Mouse (Mus musculus): ENCODE measurements around the gene Tspyl4. TPM values are rescaled to one million over a fixed set of nuclear protein-coding genes. Genes with fewer than 3 reads are reported as not detected.

The Tspyl4 gene
- total RNA-seq, 2 experiments from 2014 or later: 335 to 337 TPM

- no peak for DNase-seq (ENCODE audit: extremely low spot score in 1 of 2, low spot score in 2 of 2)
- intact Hi-C loops (cut with DNase I): no loop called here
These were observed 15.3 kb downstream of the Tspyl4 start for GRCm38 (mm10) chr10:34312536-34312935.

GRCm38 (mm10) chr10:34316571-34317216 is 19.5 kb downstream of the Tspyl4 start:
- peak; percentile 67 to 68 for DNase-seq (ENCODE audit: extremely low spot score in 1 of 2, low spot score in 2 of 2)
- intact Hi-C loops (cut with DNase I): no loop called here

GRCm38 (mm10) chr10:34317217-34317606 is 20.0 kb downstream of the Tspyl4 start:
- DNase-seq (ENCODE audit: extremely low spot score in 1 of 2, low spot score in 2 of 2): no peak
- intact Hi-C loops (cut with DNase I): no loop called here

GRCm38 (mm10) chr10:34320809-34321208 is 23.6 kb downstream of the Tspyl4 start:
- intact Hi-C loops (cut with DNase I): no loop called here
- no peak for DNase-seq (ENCODE audit: extremely low spot score in 1 of 2, low spot score in 2 of 2)

- intact Hi-C loops (cut with DNase I): loop anchor here (5.0 kb wide), 1 partner anchor 289 kb away; the partner anchor contains the start of gene Trappc3l
- DNase-seq (ENCODE audit: extremely low spot score in 1 of 2, low spot score in 2 of 2): no peak
These were observed 29.5 kb downstream of the Tspyl4 start for GRCm38 (mm10) chr10:34326701-34327100.

- no peak for DNase-seq (ENCODE audit: extremely low spot score in 1 of 2, low spot score in 2 of 2)
- intact Hi-C loops (cut with DNase I): loop anchor here (5.0 kb wide), 1 partner anchor 290 kb away; the partner anchor contains the start of gene Trappc3l
These were observed 29.9 kb downstream of the Tspyl4 start for GRCm38 (mm10) chr10:34327144-34327543.

- intact Hi-C loops (cut with DNase I): loop anchor here (5.0 kb wide), 1 partner anchor 291 kb away; the partner anchor contains the start of gene Trappc3l
- peak; percentile 48 to 58 for DNase-seq (ENCODE audit: extremely low spot score in 1 of 2, low spot score in 2 of 2)
These were observed 31.1 kb downstream of the Tspyl4 start for GRCm38 (mm10) chr10:34328310-34328709.

- intact Hi-C loops (cut with DNase I): no loop called here
- no peak for DNase-seq (ENCODE audit: extremely low spot score in 1 of 2, low spot score in 2 of 2)
These were observed 43.8 kb downstream of the Tspyl4 start for GRCm38 (mm10) chr10:34341014-34341413.

GRCm38 (mm10) chr10:34341886-34342285 is 44.6 kb downstream of the Tspyl4 start:
- intact Hi-C loops (cut with DNase I): no loop called here
- no peak for DNase-seq (ENCODE audit: extremely low spot score in 1 of 2, low spot score in 2 of 2)

Other genes with a start within 250 kb of the Tspyl4 start
- gene Calhm5, start 200.9 kb upstream of the Tspyl4 start, total RNA-seq (2021): 1 to 10 TPM; 1.6 to 1.7 TPM
- under 1 TPM; 0.32 to 0.77 TPM for gene Calhm6, start 169.5 kb upstream of the Tspyl4 start, total RNA-seq (2021)
- 10 to 100 TPM in 1 of 2 experiments, 1 to 10 TPM in 1; 6.0 to 10.5 TPM for gene Dse, start 89.7 kb upstream of the Tspyl4 start, total RNA-seq (2021)
- 100 to 1,000 TPM; 103 to 105 TPM for gene Tspyl1, start 15.3 kb upstream of the Tspyl4 start, total RNA-seq (2021)
- gene Col10a1, start 92.5 kb downstream of the Tspyl4 start, total RNA-seq (2021): under 1 TPM; 0.36 to 0.45 TPM
- gene Nt5dc1, start 121.1 kb downstream of the Tspyl4 start, total RNA-seq (2021): 1 to 10 TPM; 2.1 to 4.3 TPM
- gene Frk, start 186.0 kb downstream of the Tspyl4 start, total RNA-seq (2021): under 1 TPM; 0.65 to 0.88 TPM

All from left cerebral cortex, postnatal 10 days (tissue).